Mouse (Mus musculus) adrenal gland, adult 18-20 months (tissue): Measurements from ENCODE around the gene Ccdc187. TPM values are rescaled to one million over a fixed set of nuclear protein-coding genes. Genes with fewer than 3 reads are reported as not detected.

Experiments
- DNase-seq, 2 experiments: peaks; one replicate each; pipeline ENCODE4 v3.0.0; 2021 to 2022; ENCODE audit warnings: low spot score in 2 of 2
- long read RNA-seq, 2 experiments: library from polyadenylated mRNA; stranded (forward); transcript quantifications; one replicate each; pipeline ENCODE4 v2.0.0; 2021
- total RNA-seq, 2 experiments: library from RNA; stranded (reverse); gene quantifications; 1 replicate in 1 of 2; 2 replicates in 1 of 2; pipeline ENCODE4 v1.2.3; 2021

Gene Ccdc187
- under 1 TPM; 0.50 to 0.74 TPM for total RNA-seq
- long read RNA-seq, experiment 1: 0 reads
- long read RNA-seq, experiment 2: 0 reads

GRCm38 (mm10) chr2:26294457-26294856 is at the start of gene Ccdc187:
TSS of gene Ccdc187 (minus strand) at chr2:26294557.
- no peak for DNase-seq

GRCm38 (mm10) chr2:26342609-26343490 is 48.5 kb upstream of the Ccdc187 start:
- DNase-seq: no peak

DNA sequence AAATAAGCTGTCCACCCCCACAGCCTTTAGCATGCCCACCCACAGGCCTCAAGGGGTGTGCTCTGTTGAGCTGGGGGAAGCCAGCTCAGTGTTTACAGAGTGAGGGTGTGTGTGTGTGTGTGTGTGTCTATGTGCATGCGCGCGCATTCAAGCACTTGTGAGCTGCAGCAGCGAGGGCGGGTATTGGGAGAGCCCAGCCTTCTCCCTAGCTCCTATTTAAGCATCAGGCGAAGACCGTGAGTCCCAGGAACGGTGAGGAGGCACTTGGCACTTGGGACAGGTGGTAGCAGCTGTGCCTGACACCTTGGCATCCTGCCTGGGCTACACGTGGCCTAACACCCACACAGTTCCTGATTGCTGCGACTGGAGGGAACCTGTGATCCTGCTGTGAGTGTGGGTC is 47.7 kb upstream of the Ccdc187 start:
- DNase-seq: no peak

- no peak for DNase-seq
Observed at GRCm38 (mm10) chr2:26341510-26341981, 47.2 kb upstream of the Ccdc187 start.

GRCm38 (mm10) chr2:26339204-26339551 is 44.8 kb upstream of the Ccdc187 start:
- DNase-seq: peak in 1 of 2 experiments; percentile 49

GRCm38 (mm10) chr2:26338302-26339203 is 44.2 kb upstream of the Ccdc187 start:
- DNase-seq: no peak

DNA sequence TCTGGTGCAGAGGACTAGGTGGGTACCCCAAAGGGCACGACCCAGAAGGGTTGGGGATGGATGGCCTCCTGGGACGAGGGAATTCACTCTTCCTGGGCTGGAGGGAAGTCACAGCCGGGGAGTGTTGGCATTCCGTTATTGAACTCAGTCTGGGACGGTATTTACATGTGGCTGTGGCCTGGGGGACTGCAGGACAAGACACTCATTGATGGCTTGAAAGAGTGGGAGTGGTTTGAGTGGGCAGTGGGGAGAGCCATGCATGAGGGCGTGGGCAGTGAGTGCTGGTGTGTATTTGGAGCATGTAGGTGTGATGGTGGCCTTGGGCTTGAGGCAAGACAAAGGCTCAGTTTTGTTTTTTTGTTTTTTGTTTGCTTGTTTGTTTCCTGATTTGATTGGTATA is 36.3 kb upstream of the Ccdc187 start:
- no peak for DNase-seq

- no peak for DNase-seq
Observed at GRCm38 (mm10) chr2:26330056-26330468, 35.7 kb upstream of the Ccdc187 start.

DNA sequence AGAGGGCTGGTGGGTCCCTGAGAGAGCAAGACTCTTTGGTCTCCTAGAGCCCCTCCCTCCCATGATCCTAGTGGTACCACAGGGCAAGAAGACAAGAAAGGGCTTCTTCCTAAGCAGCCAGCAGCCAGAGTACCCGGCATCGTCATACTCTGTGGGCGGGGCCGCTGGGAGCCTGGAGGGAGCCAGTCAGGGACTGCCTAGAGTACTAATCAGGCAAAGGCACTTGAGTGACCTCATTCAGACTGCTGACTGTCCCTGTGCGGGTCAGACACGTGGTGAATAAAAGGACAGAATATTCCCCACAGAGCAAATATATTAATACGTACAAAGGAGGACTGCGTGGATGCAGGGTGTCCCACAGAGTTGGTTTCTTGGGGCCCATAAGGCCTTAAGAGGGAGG is 35.0 kb upstream of the Ccdc187 start:
- DNase-seq: peak in 1 of 2 experiments; percentile 56

DNA sequence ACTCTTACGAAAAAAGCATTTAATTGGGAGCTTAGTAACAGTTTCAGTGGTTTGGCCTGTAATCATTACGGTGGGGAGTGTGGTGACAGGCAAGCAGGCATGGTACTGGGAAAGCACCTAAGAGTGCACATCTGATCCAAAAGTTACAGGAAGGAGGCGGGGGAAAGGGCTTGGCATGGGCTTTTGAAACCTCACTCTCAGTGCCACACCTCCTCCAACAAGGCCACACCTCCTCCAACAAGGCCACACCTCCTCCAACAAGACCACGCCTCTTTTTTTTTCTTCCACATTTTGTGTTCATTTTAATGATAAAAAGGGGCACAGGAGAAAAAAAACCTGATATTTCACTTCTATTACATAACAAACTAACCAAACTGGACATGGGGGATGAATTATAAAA is 33.5 kb upstream of the Ccdc187 start:
- DNase-seq: no peak

DNA sequence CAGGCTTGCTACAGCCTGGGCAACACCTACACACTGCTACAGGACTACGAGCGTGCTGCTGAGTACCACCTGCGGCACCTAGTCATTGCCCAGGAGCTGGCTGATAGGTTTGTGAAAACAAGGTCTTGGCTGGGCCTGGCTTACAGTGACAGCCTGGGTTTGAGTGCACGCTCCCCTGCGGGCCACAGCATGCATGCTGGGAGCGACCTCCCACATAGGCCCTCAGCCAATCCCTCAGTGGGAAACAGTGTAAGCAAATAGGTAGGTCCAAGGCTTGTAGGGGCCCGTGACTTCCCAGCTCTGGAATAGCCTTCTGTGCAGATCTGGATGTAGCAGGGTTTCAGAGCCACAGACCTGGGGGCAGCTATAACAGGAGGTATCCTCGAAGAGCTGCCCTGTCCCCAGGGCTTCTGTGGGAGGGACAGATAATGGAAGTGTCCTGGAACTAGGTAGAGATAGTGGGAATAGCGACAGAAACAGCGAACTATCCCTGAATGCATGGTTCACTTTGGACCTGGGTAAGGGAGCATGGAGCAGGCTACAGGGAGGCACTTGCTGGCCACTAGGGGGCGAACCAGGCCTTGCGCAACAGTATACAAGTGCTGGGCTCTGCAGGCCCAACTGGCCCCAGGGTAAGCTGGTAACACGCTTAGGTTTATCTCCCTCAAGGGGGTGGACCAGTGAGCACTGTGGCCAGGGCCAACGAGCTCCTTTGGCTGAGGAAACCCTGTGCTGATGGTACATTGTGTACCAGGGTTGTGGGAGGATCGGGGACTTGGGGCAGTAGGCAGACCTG is 31.2 kb upstream of the Ccdc187 start:
- DNase-seq: peak; percentile 56 to 61

DNA sequence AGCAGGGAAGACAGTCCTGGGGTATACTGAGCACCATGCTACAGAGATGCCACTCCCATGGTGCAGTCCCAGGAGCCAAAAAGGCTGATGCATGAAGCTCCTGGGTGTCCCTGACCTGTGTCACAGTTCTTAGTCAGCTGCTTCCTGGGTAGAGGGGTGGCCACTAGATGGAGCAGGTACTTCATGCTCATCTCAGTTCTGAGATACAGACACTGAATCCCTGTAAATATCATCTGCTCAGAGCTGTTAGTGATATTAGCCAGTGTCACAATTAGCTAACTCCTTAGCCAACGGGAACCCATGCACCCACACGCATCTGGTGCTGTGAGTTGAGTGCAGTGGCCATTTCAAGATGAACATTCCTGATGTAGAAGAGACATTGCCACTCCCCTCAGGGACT is 30.6 kb upstream of the Ccdc187 start:
- DNase-seq: peak in 1 of 2 experiments; percentile 50

DNA sequence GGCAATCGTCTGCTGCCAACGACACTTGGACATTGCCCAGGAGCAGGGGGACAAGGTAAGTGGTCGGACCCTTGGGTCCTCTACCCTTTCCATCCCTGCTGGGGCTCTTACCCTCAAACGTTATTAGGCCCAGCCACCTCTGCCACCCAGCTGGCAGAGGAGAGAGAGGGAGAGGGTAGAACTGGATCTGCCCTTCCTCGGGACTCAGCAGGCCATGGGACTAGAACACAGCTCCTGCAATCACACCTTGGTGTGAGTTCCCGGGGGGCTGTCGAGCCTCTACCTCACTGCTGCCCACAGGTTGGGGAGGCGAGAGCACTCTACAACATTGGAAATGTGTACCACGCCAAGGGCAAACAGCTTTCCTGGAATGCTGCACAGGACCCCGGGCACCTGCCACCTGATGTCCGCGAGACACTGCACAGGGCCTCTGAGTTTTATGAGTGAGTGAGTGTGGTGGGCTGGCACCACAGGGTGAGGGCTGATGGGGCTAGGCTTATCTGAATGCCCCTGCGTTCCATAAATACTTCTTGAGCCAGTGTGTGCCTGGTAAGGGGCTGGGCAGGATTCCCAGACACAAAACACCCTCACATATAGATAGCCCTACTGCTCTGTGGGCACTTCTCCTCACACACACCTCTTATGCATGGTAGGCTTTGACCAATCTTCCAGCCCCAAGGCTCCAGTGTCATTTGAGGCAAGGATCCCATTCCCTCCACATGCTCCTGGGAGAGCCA is 29.4 kb upstream of the Ccdc187 start:
- DNase-seq: no peak

DNA sequence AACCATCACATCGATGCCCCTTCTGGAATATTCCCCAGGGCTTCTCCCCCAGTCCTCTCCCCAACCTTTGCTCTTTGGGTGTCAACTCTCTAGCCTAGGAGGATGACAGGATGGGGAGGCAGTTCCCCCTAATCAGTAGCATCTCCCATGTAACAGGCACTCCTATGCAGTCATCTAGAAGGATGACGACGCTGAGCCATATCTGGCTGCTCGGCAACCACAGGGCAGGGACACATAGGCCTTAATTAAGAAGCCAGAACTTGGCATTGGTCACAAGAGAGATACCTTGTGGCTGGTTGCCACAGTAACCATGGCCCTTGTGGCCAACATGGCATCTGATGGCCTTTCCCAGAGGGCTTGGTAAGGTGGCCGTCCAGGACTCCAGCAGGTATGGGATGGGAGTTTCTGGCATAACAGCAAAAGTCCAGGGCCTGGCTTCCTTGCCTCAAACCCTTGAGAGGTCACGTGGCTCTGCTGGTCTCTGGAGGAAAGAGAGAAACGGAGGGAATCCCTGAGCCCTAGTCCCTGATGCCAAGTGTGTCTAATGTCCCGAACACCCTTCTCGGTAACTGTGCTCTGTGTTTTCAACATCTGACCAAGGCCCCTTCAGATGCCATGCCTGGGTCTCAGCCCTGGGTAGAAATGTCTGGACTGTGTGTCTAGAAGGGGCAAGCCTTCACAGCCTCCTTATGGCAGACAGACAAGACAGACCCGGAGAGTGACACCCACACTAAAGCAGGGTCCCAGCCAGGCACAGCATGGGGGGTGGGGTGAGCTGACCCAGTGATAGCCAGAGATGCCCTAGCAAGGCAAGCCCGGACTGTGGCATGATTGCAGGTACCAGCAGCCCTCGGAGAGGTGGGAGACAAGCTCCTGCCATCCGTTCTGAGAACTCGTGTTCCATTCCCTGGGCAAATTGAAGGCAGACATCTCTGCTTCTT is 26.2 kb upstream of the Ccdc187 start:
- DNase-seq: no peak

GRCm38 (mm10) chr2:26319519-26320244 is 25.3 kb upstream of the Ccdc187 start:
- no peak for DNase-seq

DNA sequence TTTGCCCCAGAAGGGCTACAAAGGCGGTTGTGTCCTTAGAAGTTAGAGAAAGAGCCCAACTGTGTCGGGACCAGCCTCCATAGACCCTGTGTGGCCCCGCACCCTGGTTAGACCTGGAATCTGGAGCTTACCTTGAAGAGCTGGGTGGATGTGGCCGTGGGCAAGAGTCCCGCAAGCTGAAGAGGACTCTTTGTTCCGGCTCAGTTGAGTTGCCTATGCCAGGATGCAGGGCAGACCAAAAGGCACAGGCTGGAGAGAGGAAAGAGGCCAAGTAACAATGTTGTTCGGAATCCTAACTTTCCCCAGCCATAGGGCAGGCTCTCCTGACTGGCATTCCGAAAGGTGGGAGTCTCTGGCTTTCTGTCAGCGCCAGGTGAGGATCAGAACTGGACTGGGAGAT is 24.8 kb upstream of the Ccdc187 start:
- DNase-seq: no peak

GRCm38 (mm10) chr2:26317991-26318672 is 23.8 kb upstream of the Ccdc187 start:
- no peak for DNase-seq

GRCm38 (mm10) chr2:26317371-26317770 is 23.0 kb upstream of the Ccdc187 start:
- no peak for DNase-seq
